Mouse (Mus musculus) liver, adult 10 weeks (tissue): ENCODE data around the gene Naga. TPM values are rescaled to one million over a fixed set of nuclear protein-coding genes. Genes with fewer than 3 reads are reported as not detected.

Experiments used
- polyA plus RNA-seq: library from polyadenylated mRNA; stranded (reverse); fragments of 350-450 nt; fragmentation: Illumina TruSeq; extraction: RNeasy Lipid Tissue Mini Kit (QIAGEN cat#74804); gene quantifications from one replicate; pipeline ENCODE4 v1.2.3, GENCODE M21; 2014; ENCODE audit warnings: low read depth, low replicate concordance

The Naga gene
- polyA plus RNA-seq, result 10.4 TPM

GRCm38 (mm10) chr15:82338593-82339112, at the start of gene Naga, which contains the start of the genes Pheta2 and Smdt1:
Naga (minus strand) TSS chr15:82338925.
Pheta2 (plus strand) TSS chr15:82338942.
Smdt1 (plus strand) TSS chr15:82338959.

GRCm38 (mm10) chr15:82379871-82380713, 41.4 kb upstream of the Naga start, which contains the start of gene Cyp2d22:
Cyp2d22 (minus strand) TSS chr15:82380260.

GRCm38 (mm10) chr15:82354126-82354945, 15.6 kb upstream of the Naga start, which contains the start of gene Ndufa6:
Ndufa6 (minus strand) TSS chr15:82354322.

GRCm38 (mm10) chr15:82298764-82299561, 39.8 kb downstream of the Naga start, which contains the start of gene Wbp2nl:
Wbp2nl (plus strand) TSS chr15:82298954.

Other genes with a start within 250 kb of the Naga start
- gene Ccdc134, start 211.0 kb downstream of the Naga start, polyA plus RNA-seq, result 1.1 TPM
- gene Srebf2, start 191.7 kb downstream of the Naga start, polyA plus RNA-seq, result 7.5 TPM
- gene Shisa8, start 126.1 kb downstream of the Naga start, polyA plus RNA-seq, result not detected
- not detected for gene Tnfrsf13c, start 114.6 kb downstream of the Naga start, polyA plus RNA-seq
- 2.0 TPM for gene Cenpm, start 94.2 kb downstream of the Naga start, polyA plus RNA-seq
- not detected for gene 1500009C09Rik, start 86.5 kb downstream of the Naga start, polyA plus RNA-seq
- not detected for gene Sept3, start 64.0 kb downstream of the Naga start, polyA plus RNA-seq
- not detected for gene Wbp2nl, start 40.0 kb downstream of the Naga start, polyA plus RNA-seq
- 0.26 TPM for gene Pheta2, start within 50 bp of the Naga start, polyA plus RNA-seq
- 34.1 TPM for gene Smdt1, start within 50 bp of the Naga start, polyA plus RNA-seq
- gene Ndufa6, start 15.4 kb upstream of the Naga start, polyA plus RNA-seq, result 404 TPM
- gene Cyp2d22, start 41.3 kb upstream of the Naga start, polyA plus RNA-seq, result 73.7 TPM
- gene Cyp2d11, start 55.1 kb upstream of the Naga start, polyA plus RNA-seq, result not detected
- gene Cyp2d10, start 68.3 kb upstream of the Naga start, polyA plus RNA-seq, result 174 TPM
- gene Cyp2d9, start 94.5 kb upstream of the Naga start, polyA plus RNA-seq, result 18.5 TPM
- not detected for gene Cyp2d12, start 216.1 kb upstream of the Naga start, polyA plus RNA-seq